In genomic region chr12:36157638-36158308, GRCm38 (mm10) we compare ENCODE assay signal across 8 mouse cellular contexts. TPM values are rescaled to one million over a fixed set of nuclear protein-coding genes. Genes with fewer than 3 reads are reported as not detected.
DNase-seq lines count a peak whose midpoint lies in the region; ATAC-seq and TF ChIP-seq lines count a peak whose summit lies in the region.

Bzw2 (minus strand) TSS chr12:36158080.

- in situ Hi-C loops in ES-E14 (cut with MboI; ENCODE audit: low sequenced_read_pairs in 2 of 2, unreplicated experiment in 2 of 2): no loop called here

- H3K9ac ChIP-seq in ES-E14 (ENCODE audit: insufficient read depth, low read depth, low read length, poor library complexity, severe bottlenecking): peak within 1 kb of the TSS; percentile 73
- peak within 1 kb of the TSS; percentile 94 for H3K9ac ChIP-seq in forebrain, embryonic 14.5 days (ENCODE audit: low read length)
- H3K9ac ChIP-seq in liver, postnatal 0 days (replicated peaks): peak within 1 kb of the TSS; percentile 78
- peak within 1 kb of the TSS; percentile 95 for H3K9ac ChIP-seq in neural tube, embryonic 13.5 days

- H3K4me1 ChIP-seq in ES-E14 (ENCODE audit: control insufficient read depth in 2 of 2, insufficient read depth in 2 of 2, low read length in 2 of 2, poor library complexity in 1 of 2): peaks cover 7 to 10% of the 10 kb centered on the region in 2 experiments
- H3K4me1 ChIP-seq in forebrain, embryonic 14.5 days (ENCODE audit: control insufficient read depth, insufficient read depth, low read length): peaks cover 14% of the 10 kb centered on the region
- peaks cover 21% of the 10 kb centered on the region for H3K4me1 ChIP-seq in liver, postnatal 0 days (ENCODE audit: insufficient read depth)
- H3K4me1 ChIP-seq in neural tube, embryonic 13.5 days (replicated peaks): peaks cover 42% of the 10 kb centered on the region

- H3K4me3 ChIP-seq in ES-E14 (ENCODE audit: insufficient read depth in 1 of 2, low read depth in 1 of 2, low read length in 2 of 2, poor library complexity in 1 of 2, severe bottlenecking in 1 of 2): peak within 1 kb of the TSS; percentile 74
- peak within 1 kb of the TSS; percentile 94 for H3K4me3 ChIP-seq in forebrain, embryonic 14.5 days (ENCODE audit: low read depth, low read length)
- peak within 1 kb of the TSS; percentile 72 for H3K4me3 ChIP-seq in liver, postnatal 0 days (ENCODE audit: low read depth, low read length)
- H3K4me3 ChIP-seq in neural tube, embryonic 13.5 days: peak within 1 kb of the TSS; percentile 95

- peak; percentile 62 for DNase-seq in ES-E14 (ENCODE audit: low read depth, low spot score)
- peak; percentile 44 for DNase-seq in cerebellum, adult 11 months
- DNase-seq in forebrain, embryonic 14.5 days (ENCODE audit: low spot score): peak; percentile 72
- DNase-seq in heart, postnatal 10 days: peak; percentile 84
- peak; percentile 69 for DNase-seq in large intestine, adult 2 months (ENCODE audit: low read depth, low spot score)
- peak; percentile 60 for DNase-seq in liver, postnatal 0 days
- peak; percentile 72 for DNase-seq in testis, postnatal 10 days (ENCODE audit: low spot score)

- H3K36me3 ChIP-seq in ES-E14 (ENCODE audit: control insufficient read depth, insufficient read depth, low read length, poor library complexity, severe bottlenecking): peaks cover 2% of the 10 kb centered on the region; the same call in 1 of the 2 replicates
- no peaks in the 10 kb centered on the region for H3K36me3 ChIP-seq in forebrain, embryonic 14.5 days (ENCODE audit: control insufficient read depth, insufficient read depth, low read length)
- no peaks in the 10 kb centered on the region for H3K36me3 ChIP-seq in liver, postnatal 0 days (replicated peaks; ENCODE audit: insufficient read depth, low read length)
- H3K36me3 ChIP-seq in neural tube, embryonic 13.5 days: no peaks in the 10 kb centered on the region

- peak within 1 kb of the TSS; percentile 58; the same call in 1 of the 2 replicates for H3K27ac ChIP-seq in ES-E14 (ENCODE audit: insufficient read depth, low read depth, low read length, poor library complexity, severe bottlenecking)
- peak within 1 kb of the TSS; percentile 87 for H3K27ac ChIP-seq in forebrain, embryonic 14.5 days (ENCODE audit: low read depth, low read length)
- peak within 1 kb of the TSS; percentile 86 for H3K27ac ChIP-seq in liver, postnatal 0 days (ENCODE audit: low read depth)
- H3K27ac ChIP-seq in neural tube, embryonic 13.5 days (replicated peaks): peak within 1 kb of the TSS; percentile 94

- TF ChIP-seq CTCF in liver, postnatal 0 days (IDR thresholded peaks at IDR 0.05; ENCODE audit: low read depth): no peak

- ATAC-seq in forebrain, embryonic 14.5 days: peak; percentile 8
- peak; percentile 2 for ATAC-seq in liver, postnatal 0 days
- peak; percentile 17; the same call in 1 of the 2 replicates for ATAC-seq in neural tube, embryonic 13.5 days (ENCODE audit: low read depth)

- peak within 1 kb of the TSS; percentile 74 for H3K4me2 ChIP-seq in forebrain, embryonic 14.5 days (ENCODE audit: low read length)
- peak within 1 kb of the TSS; percentile 93 for H3K4me2 ChIP-seq in liver, postnatal 0 days (ENCODE audit: low read depth, low read length)
- peak within 1 kb of the TSS; percentile 82 for H3K4me2 ChIP-seq in neural tube, embryonic 13.5 days

- WGBS in forebrain, embryonic 14.5 days: 3% methylated on average over 26 of the region's 26 CpGs
- WGBS in large intestine, adult 2 months: under 1% methylated on average over 26 of the region's 26 CpGs
- WGBS in liver, postnatal 0 days (ENCODE audit: insufficient replicate concordance): 1% methylated on average over 26 of the region's 26 CpGs
- WGBS in neural tube, embryonic 13.5 days: 3% methylated on average over 26 of the region's 26 CpGs

- TF ChIP-seq EP300 in liver, postnatal 0 days (IDR thresholded peaks at IDR 0.05; ENCODE audit: low read depth): no peak

- no peaks in the 10 kb centered on the region for H3K9me3 ChIP-seq in ES-E14 (ENCODE audit: control insufficient read depth, insufficient read depth, low read depth, low read length)
- no peaks in the 10 kb centered on the region for H3K9me3 ChIP-seq in forebrain, embryonic 14.5 days (replicated peaks; ENCODE audit: control insufficient read depth, low read length)
- no peaks in the 10 kb centered on the region for H3K9me3 ChIP-seq in liver, postnatal 0 days (ENCODE audit: low read length)
- H3K9me3 ChIP-seq in neural tube, embryonic 13.5 days: no peaks in the 10 kb centered on the region

- H3K27me3 ChIP-seq in forebrain, embryonic 14.5 days (replicated peaks; ENCODE audit: control insufficient read depth, insufficient read depth, low read length): no peaks in the 10 kb centered on the region
- H3K27me3 ChIP-seq in liver, postnatal 0 days (ENCODE audit: insufficient read depth, low read length): no peaks in the 10 kb centered on the region
- no peaks in the 10 kb centered on the region for H3K27me3 ChIP-seq in neural tube, embryonic 13.5 days

- intact Hi-C loops in heart, postnatal 10 days (cut with DNase I): loop anchor here (2.0 to 5.0 kb wide), 3 partner anchors 21 to 1630 kb away; partner anchors contain the start of gene Tspan13

TF ChIP-seq in ES-E14, 5 proteins besides CTCF, POLR2A, EP300 and RAD21:
- TF ChIP-seq MAFK (IDR thresholded peaks at IDR 0.05; ENCODE audit: insufficient read depth, low read depth, low read length): no peak
- no peak for TF ChIP-seq ZNF384 (IDR thresholded peaks at IDR 0.05; ENCODE audit: low read depth, low read length)
- no peak for TF ChIP-seq CHD2 (IDR thresholded peaks at IDR 0.05; ENCODE audit: low read depth, low read length)
- no peak for TF ChIP-seq ZC3H11A (IDR thresholded peaks at IDR 0.05; ENCODE audit: borderline replicate concordance, low read depth, low read length)
- TF ChIP-seq HCFC1 (IDR thresholded peaks at IDR 0.05; ENCODE audit: borderline replicate concordance, insufficient read depth, low read length): no peak

RNA-seq across cellular contexts. Expression of gene Bzw2, which starts in this region (rescaled TPM):
- 176 and 241 TPM in 2 replicates for total RNA-seq in ES-E14 (2012; rRNA removed)
- 541 and 574 TPM in 2 replicates for polyA plus RNA-seq in forebrain, embryonic 14.5 days (2014; fragmentation: Nextera tagmentation; extraction: Ambion mirVana)
- 100 to 1,000 TPM; 137 to 153 TPM for total RNA-seq in heart, postnatal 10 days (2021)
- 20.4 and 22.8 TPM in 2 replicates for polyA plus RNA-seq in large intestine, adult 2 months (2012; rRNA removed)
- 27.9 and 29.6 TPM in 2 replicates for polyA plus RNA-seq in liver, postnatal 0 days (2015; fragmentation: Nextera tagmentation; extraction: Ambion mirVana)
- polyA plus RNA-seq in neural tube, embryonic 13.5 days (2015; fragmentation: Nextera tagmentation; extraction: Ambion mirVana): 389 and 400 TPM in 2 replicates

Comparison
In these comparisons a context has a peak if more than half of its experiments do, and no peak if none do; other contexts are left out.
1. Peak in every context shown above with its lines: DNase-seq, ATAC-seq, H3K4me3 ChIP-seq and H3K27ac ChIP-seq.
2. RNA of gene Bzw2 (polyA plus RNA-seq): 541 to 574 TPM in forebrain, embryonic 14.5 days and 389 to 400 TPM in neural tube, embryonic 13.5 days; 27.9 to 29.6 TPM in liver, postnatal 0 days and 20.4 to 22.8 TPM in large intestine, adult 2 months; every median in the first group is over 10 times any median in the second.